Mouse (Mus musculus) ES-E14 (cell line): ENCODE results near the gene Vmn2r83. TPM values are rescaled to one million over a fixed set of nuclear protein-coding genes. Genes with fewer than 3 reads are reported as not detected.

Source experiments
- DNase-seq: peaks from one replicate; pipeline ENCODE4 v3.0.0-alpha.2; 2013; ENCODE audit warnings: low read depth, low spot score
- H3K27ac ChIP-seq: 2 replicates; pipeline ENCODE4 v1.5.1; 2012; ENCODE audit warnings: low read depth, mild to moderate bottlenecking, low read length, moderate library complexity, mixed read lengths; ENCODE audit not compliant: poor library complexity, insufficient read depth, severe bottlenecking
- H3K36me3 ChIP-seq: 2 replicates; pipeline ENCODE4 v1.6.1; 2012; ENCODE audit warnings: mild to moderate bottlenecking, low read length, moderate library complexity, mixed read lengths; ENCODE audit not compliant: control insufficient read depth, poor library complexity, insufficient read depth, severe bottlenecking
- H3K4me1 ChIP-seq, 2 experiments: fragments of 150-350 bp in 1 of 2; sonication (generic) in 1 of 2; 2 replicates each; pipeline ENCODE4 v1.6.1; 2012; ENCODE audit warnings: low read length in 2 of 2, mild to moderate bottlenecking in 1 of 2, mixed read lengths in 1 of 2; ENCODE audit not compliant: control insufficient read depth in 2 of 2, insufficient read depth in 2 of 2, poor library complexity in 1 of 2
- H3K4me3 ChIP-seq, 2 experiments: fragments of 150-350 bp in 1 of 2; sonication (generic) in 1 of 2; 2 replicates each; pipeline ENCODE4 v1.5.1; 2012; ENCODE audit warnings: low read length in 2 of 2, low read depth in 1 of 2, mild to moderate bottlenecking in 1 of 2, mixed read lengths in 1 of 2; ENCODE audit not compliant: insufficient read depth in 1 of 2, poor library complexity in 1 of 2, severe bottlenecking in 1 of 2
- H3K9ac ChIP-seq: 2 replicates; pipeline ENCODE4 v1.6.1; 2012; ENCODE audit warnings: low read depth, mild to moderate bottlenecking, low read length, mixed read lengths; ENCODE audit not compliant: poor library complexity, insufficient read depth, severe bottlenecking
- H3K9me3 ChIP-seq: fragments of 150-350 bp; sonication (generic); 2 replicates; pipeline ENCODE4 v1.6.1; 2012; ENCODE audit warnings: low read depth, mild to moderate bottlenecking, low read length; ENCODE audit not compliant: control insufficient read depth, insufficient read depth
- CHD2 ChIP-seq: IDR thresholded peaks from 2 replicates; pipeline ENCODE4 v1.6.1; 2014; ENCODE audit warnings: mild to moderate bottlenecking, low read depth, low read length, inconsistent platforms
- HCFC1 ChIP-seq: IDR thresholded peaks from 2 replicates; pipeline ENCODE4 v1.6.1; 2012; ENCODE audit warnings: low read length, inconsistent platforms, borderline replicate concordance; ENCODE audit not compliant: insufficient read depth
- MAFK ChIP-seq: IDR thresholded peaks from 2 replicates; pipeline ENCODE4 v1.6.1; 2014; ENCODE audit warnings: mild to moderate bottlenecking, low read depth, low read length, inconsistent platforms; ENCODE audit not compliant: insufficient read depth
- ZC3H11A ChIP-seq: IDR thresholded peaks from 2 replicates; pipeline ENCODE4 v1.6.1; 2012; ENCODE audit warnings: low read depth, mild to moderate bottlenecking, inconsistent platforms, low read length, borderline replicate concordance
- ZNF384 ChIP-seq: IDR thresholded peaks from 2 replicates; pipeline ENCODE4 v1.6.1; 2012; ENCODE audit warnings: low read depth, low read length, inconsistent platforms
- in situ Hi-C, 2 experiments: fragments of 600-800 bp; cut with MboI; formaldehyde crosslinking; loops; one replicate each; pipeline ENCODE4 v1.15.1; 2025; ENCODE audit warnings: low sequenced_read_pairs in 2 of 2, inconsistent platforms in 1 of 2; ENCODE audit not compliant: unreplicated experiment in 2 of 2
- total RNA-seq: library from RNA; depleted of rRNA; stranded (reverse); fragments of 300-350 nt; gene quantifications from 2 replicates; pipeline ENCODE4 v1.2.3, GENCODE M21; 2012

Vmn2r83 gene
- total RNA-seq, 1 experiment, result not detected

DNA sequence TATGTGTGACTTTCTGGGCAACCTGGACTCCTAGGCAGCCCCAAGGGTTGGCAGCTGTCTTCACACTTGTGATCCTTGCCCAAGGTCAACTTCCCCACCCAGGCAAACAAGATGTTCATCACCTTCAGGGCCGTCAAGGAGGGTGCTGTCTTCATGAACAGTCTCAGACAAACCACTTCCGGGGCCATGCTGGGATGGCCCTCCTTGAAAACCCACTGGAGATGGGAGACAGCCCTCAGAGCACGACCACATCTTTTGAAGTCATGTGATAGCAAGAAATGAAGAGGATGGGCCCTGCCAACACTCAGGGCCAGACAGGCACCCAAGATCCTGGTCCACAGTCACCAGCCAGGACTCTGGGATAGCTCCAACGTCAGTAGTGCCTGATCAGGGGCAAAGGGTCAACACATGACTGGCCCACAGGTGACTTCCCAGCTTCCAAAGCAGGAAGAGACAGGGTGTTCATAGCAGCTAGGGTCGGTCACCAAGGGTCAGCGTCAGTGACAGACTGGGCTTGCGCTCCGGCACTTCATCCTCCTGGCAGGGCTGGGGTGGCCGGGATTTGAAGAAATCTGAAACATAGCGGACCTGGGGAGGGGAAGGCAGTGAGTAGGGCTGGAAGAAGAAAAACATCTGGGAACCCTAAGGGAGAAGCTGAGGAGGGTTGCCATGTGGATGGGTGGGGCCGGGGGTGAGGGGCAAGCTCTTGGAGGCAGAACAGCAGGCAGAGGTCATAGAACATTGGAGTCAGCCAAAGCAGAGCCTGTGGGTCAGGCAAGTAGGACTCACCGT, 58.3 kb downstream of the Vmn2r83 start:
- peaks cover 0 to 3% of the 10 kb centered on the region in 2 experiments; a peak in 2 of 4 replicates for H3K4me1 ChIP-seq
- no peak for DNase-seq
- TF ChIP-seq MAFK (no peak), HCFC1 (no peak)
- no peak overlapping the region for H3K9ac ChIP-seq
- no peak overlapping the region for H3K4me3 ChIP-seq
- no peak overlapping the region for H3K27ac ChIP-seq
- H3K9me3 ChIP-seq, result no peaks in the 10 kb centered on the region
- H3K36me3 ChIP-seq, result no peaks in the 10 kb centered on the region; the same call in 1 of the 2 replicates
- in situ Hi-C loops, result no loop called here

DNA sequence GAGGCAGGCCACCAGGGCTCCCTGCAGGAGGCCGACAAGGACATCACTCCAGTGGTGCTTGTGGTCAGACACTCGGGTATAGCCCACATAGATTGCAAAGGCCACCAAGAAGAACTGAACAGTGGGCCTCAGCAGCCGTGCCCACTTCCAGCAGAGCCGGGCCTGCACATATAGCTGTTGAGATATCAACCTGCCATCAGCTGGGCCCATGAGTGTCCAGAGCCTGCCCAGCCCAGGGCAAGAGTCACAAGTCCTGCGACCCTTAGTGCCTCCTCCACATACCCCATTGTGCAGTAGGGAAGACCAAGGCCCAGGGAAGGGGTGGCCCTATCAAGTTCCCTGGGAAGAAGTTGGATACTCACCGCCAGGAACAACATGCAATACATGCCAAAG, 58.9 kb downstream of the Vmn2r83 start:
- H3K9ac ChIP-seq, result no peak overlapping the region
- TF ChIP-seq ZNF384 (no peak), MAFK (no peak), HCFC1 (no peak), CHD2 (no peak), ZC3H11A (no peak)
- H3K36me3 ChIP-seq, result no peaks in the 10 kb centered on the region; the same call in 1 of the 2 replicates
- no peaks in the 10 kb centered on the region for H3K9me3 ChIP-seq
- peaks cover 0 to 3% of the 10 kb centered on the region in 2 experiments; a peak in 2 of 4 replicates for H3K4me1 ChIP-seq
- in situ Hi-C loops, result no loop called here
- DNase-seq, result no peak
- H3K4me3 ChIP-seq, result no peak overlapping the region
- H3K27ac ChIP-seq, result no peak overlapping the region

DNA sequence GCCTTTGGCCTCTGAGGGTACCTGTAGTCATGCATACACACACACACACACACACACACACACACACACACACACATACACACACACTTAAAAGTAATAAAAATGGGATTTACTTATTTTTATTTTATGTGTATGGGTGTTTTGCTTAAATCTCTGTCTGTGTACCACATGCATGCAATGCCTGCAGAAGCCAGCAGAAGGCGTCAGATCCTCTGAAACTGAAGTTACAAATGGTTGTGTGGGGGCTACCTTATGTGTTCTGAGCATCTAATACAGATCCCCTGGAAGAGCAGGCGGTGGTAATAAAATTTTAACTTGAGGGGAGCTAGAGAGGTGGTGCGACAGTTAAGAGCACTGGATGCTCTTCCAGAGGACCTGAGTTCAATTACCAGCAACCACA, 59.5 kb downstream of the Vmn2r83 start:
- Histone ChIP-seq H3K9ac (no peak overlapping the region), H3K4me1 (peaks cover 0 to 4% of the 10 kb centered on the region in 2 experiments; a peak in 2 of 4 replicates), H3K36me3 (no peaks in the 10 kb centered on the region; the same call in 1 of the 2 replicates), H3K27ac (no peak overlapping the region), H3K9me3 (no peaks in the 10 kb centered on the region), H3K4me3 (no peak overlapping the region)
- no peak for DNase-seq
- in situ Hi-C loops, result no loop called here
- no peak for TF ChIP-seq MAFK

DNA sequence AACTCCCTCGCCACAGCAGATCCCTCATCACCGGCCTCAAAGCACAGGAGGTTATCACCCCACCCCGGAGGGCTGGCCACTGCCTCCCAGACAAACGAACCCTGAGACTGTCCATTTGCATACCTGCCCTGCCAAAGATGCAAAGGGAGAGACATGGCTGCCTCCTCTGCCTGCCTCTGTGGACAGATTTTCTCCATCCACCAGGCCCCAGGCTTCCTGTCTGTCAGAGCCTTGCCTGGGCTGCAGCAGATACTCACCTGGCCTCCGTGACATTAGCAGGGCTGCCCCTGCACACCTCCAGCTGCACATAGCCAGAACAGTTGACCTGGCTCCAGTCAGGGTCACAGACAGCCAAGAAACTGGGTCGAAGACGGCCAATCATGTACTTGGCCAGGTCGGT, 61.7 kb downstream of the Vmn2r83 start:
- in situ Hi-C loops, result no loop called here
- Histone ChIP-seq H3K9ac (no peak overlapping the region), H3K36me3 (no peaks in the 10 kb centered on the region; the same call in 1 of the 2 replicates), H3K4me1 (peaks cover 0 to 10% of the 10 kb centered on the region in 2 experiments; a peak in 2 of 4 replicates), H3K9me3 (no peaks in the 10 kb centered on the region), H3K4me3 (no peak overlapping the region), H3K27ac (no peak overlapping the region)
- no peak for DNase-seq
- TF ChIP-seq MAFK (no peak), ZNF384 (no peak), HCFC1 (no peak), CHD2 (no peak), ZC3H11A (no peak)

DNA sequence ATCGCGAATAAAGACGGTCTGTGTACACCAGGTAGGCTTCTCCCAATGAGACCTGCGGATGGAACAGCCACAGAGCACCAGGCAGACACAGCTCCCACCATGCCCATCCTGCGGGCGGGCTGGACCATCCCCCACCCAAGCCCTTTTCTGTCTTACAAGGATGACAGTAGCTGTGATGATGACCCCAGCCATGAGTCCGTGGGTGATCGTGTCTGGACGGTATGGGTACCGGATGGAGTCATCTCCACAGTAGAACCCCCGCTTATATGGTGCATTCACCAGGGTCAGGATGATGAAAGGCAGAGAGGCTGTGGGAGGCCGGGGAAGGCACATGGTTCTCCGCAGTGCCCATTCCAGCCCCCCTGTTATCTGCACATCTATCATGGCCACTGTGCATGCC, 62.2 kb downstream of the Vmn2r83 start:
- Histone ChIP-seq H3K27ac (no peak overlapping the region), H3K36me3 (no peaks in the 10 kb centered on the region; the same call in 1 of the 2 replicates), H3K9me3 (no peaks in the 10 kb centered on the region), H3K9ac (no peak overlapping the region), H3K4me3 (no peak overlapping the region), H3K4me1 (peaks cover 0 to 10% of the 10 kb centered on the region in 2 experiments; a peak in 2 of 4 replicates)
- DNase-seq, result no peak
- in situ Hi-C loops, result no loop called here
- no peak for TF ChIP-seq HCFC1
- TF ChIP-seq CHD2, result no peak
- no peak for TF ChIP-seq ZNF384
- TF ChIP-seq ZC3H11A, result no peak
- no peak for TF ChIP-seq MAFK
